Mouse (Mus musculus): ENCODE measurements around the gene C1ql3. TPM values are rescaled to one million over a fixed set of nuclear protein-coding genes. Genes with fewer than 3 reads are reported as not detected.
A peak's percentile ranks its signal among the peaks of the same experiment; 100 is the strongest.

The C1ql3 gene
- polyA plus RNA-seq (2014; fragmentation: Nextera tagmentation; extraction: Ambion mirVana) = 0.36 and 0.38 TPM in 2 replicates

- Histone ChIP-seq H3K36me3 (ENCODE audit: control insufficient read depth, insufficient read depth, low read length) (no peaks in the 10 kb centered on the region), H3K4me2 (replicated peaks; ENCODE audit: low read depth, low read length) (peak within 1 kb of the TSS; percentile 98), H3K27ac (ENCODE audit: low read length) (no peak within 1 kb of the TSS), H3K4me1 (ENCODE audit: control insufficient read depth, insufficient read depth, low read length) (peaks cover 8% of the 10 kb centered on the region; the same call in 1 of the 2 replicates), H3K9ac (replicated peaks; ENCODE audit: low read depth, low read length) (peak within 1 kb of the TSS; percentile 4; the same call in 1 of the 2 replicates), H3K4me3 (ENCODE audit: low read depth, low read length) (peak within 1 kb of the TSS; percentile 47), H3K27me3 (ENCODE audit: control insufficient read depth, insufficient read depth, low read length) (peaks cover 31% of the 10 kb centered on the region), H3K9me3 (ENCODE audit: control insufficient read depth, low read depth, low read length) (no peaks in the 10 kb centered on the region)
- no peak for ATAC-seq (ENCODE audit: insufficient number of reproducible peaks, insufficient read depth, low FRiP score, low read depth)
- 1% methylated on average over 19 of the region's 19 CpGs for WGBS
These were observed at the start of gene C1ql3 for GRCm38 (mm10) chr2:13011472-13011871. Gene C1ql3 (minus strand): TSS chr2:13011806.

- Histone ChIP-seq H3K4me3 (ENCODE audit: low read depth, low read length) (no peak overlapping the region), H3K27me3 (ENCODE audit: control insufficient read depth, insufficient read depth, low read length) (no peaks in the 10 kb centered on the region), H3K27ac (ENCODE audit: low read length) (no peak overlapping the region), H3K4me1 (ENCODE audit: control insufficient read depth, insufficient read depth, low read length) (no peaks in the 10 kb centered on the region), H3K4me2 (replicated peaks; ENCODE audit: low read depth, low read length) (no peak overlapping the region), H3K9ac (replicated peaks; ENCODE audit: low read depth, low read length) (no peak overlapping the region), H3K36me3 (ENCODE audit: control insufficient read depth, insufficient read depth, low read length) (no peaks in the 10 kb centered on the region), H3K9me3 (ENCODE audit: control insufficient read depth, low read depth, low read length) (no peaks in the 10 kb centered on the region)
- ATAC-seq (ENCODE audit: insufficient number of reproducible peaks, insufficient read depth, low FRiP score, low read depth) = no peak
- WGBS = 90% methylated on average over 5 of the region's 5 CpGs
These were observed 49.0 kb upstream of the C1ql3 start for GRCm38 (mm10) chr2:13060426-13061170.

- Histone ChIP-seq H3K9me3 (ENCODE audit: control insufficient read depth, low read depth, low read length) (no peaks in the 10 kb centered on the region), H3K4me3 (ENCODE audit: low read depth, low read length) (no peak overlapping the region), H3K27me3 (ENCODE audit: control insufficient read depth, insufficient read depth, low read length) (no peaks in the 10 kb centered on the region), H3K9ac (replicated peaks; ENCODE audit: low read depth, low read length) (no peak overlapping the region), H3K27ac (ENCODE audit: low read length) (no peak overlapping the region), H3K36me3 (ENCODE audit: control insufficient read depth, insufficient read depth, low read length) (no peaks in the 10 kb centered on the region), H3K4me2 (replicated peaks; ENCODE audit: low read depth, low read length) (no peak overlapping the region), H3K4me1 (ENCODE audit: control insufficient read depth, insufficient read depth, low read length) (0 out of 2 replicates have a peak, but pooled peaks cover 2% of the 10 kb centered on the region)
- WGBS = 84% methylated on average over 6 of the region's 6 CpGs
- no peak for ATAC-seq (ENCODE audit: insufficient number of reproducible peaks, insufficient read depth, low FRiP score, low read depth)
These were observed 37.0 kb upstream of the C1ql3 start for GRCm38 (mm10) chr2:13048649-13049048.

- no peak overlapping the region for H3K4me2 ChIP-seq (replicated peaks; ENCODE audit: low read depth, low read length)
- no peak overlapping the region for H3K4me3 ChIP-seq (ENCODE audit: low read depth, low read length)
- 0 out of 2 replicates have a peak, but pooled peaks cover 2% of the 10 kb centered on the region for H3K4me1 ChIP-seq (ENCODE audit: control insufficient read depth, insufficient read depth, low read length)
- no peaks in the 10 kb centered on the region for H3K36me3 ChIP-seq (ENCODE audit: control insufficient read depth, insufficient read depth, low read length)
- 92% methylated on average over 4 of the region's 4 CpGs for WGBS
- no peaks in the 10 kb centered on the region for H3K9me3 ChIP-seq (ENCODE audit: control insufficient read depth, low read depth, low read length)
- H3K27me3 ChIP-seq (ENCODE audit: control insufficient read depth, insufficient read depth, low read length) = no peaks in the 10 kb centered on the region
- H3K27ac ChIP-seq (ENCODE audit: low read length) = no peak overlapping the region
- H3K9ac ChIP-seq (replicated peaks; ENCODE audit: low read depth, low read length) = no peak overlapping the region
- ATAC-seq (ENCODE audit: insufficient number of reproducible peaks, insufficient read depth, low FRiP score, low read depth) = no peak
These were observed 32.9 kb upstream of the C1ql3 start for GRCm38 (mm10) chr2:13044555-13044954.

- H3K9me3 ChIP-seq (ENCODE audit: control insufficient read depth, low read depth, low read length) = no peaks in the 10 kb centered on the region
- no peak overlapping the region for H3K9ac ChIP-seq (replicated peaks; ENCODE audit: low read depth, low read length)
- H3K4me1 ChIP-seq (ENCODE audit: control insufficient read depth, insufficient read depth, low read length) = no peaks in the 10 kb centered on the region
- no peak overlapping the region for H3K4me3 ChIP-seq (ENCODE audit: low read depth, low read length)
- no peak overlapping the region for H3K4me2 ChIP-seq (replicated peaks; ENCODE audit: low read depth, low read length)
- H3K27ac ChIP-seq (ENCODE audit: low read length) = no peak overlapping the region
- WGBS = 82% methylated on average over 4 of the region's 4 CpGs
- ATAC-seq (ENCODE audit: insufficient number of reproducible peaks, insufficient read depth, low FRiP score, low read depth) = no peak
- H3K36me3 ChIP-seq (ENCODE audit: control insufficient read depth, insufficient read depth, low read length) = no peaks in the 10 kb centered on the region
- H3K27me3 ChIP-seq (ENCODE audit: control insufficient read depth, insufficient read depth, low read length) = no peaks in the 10 kb centered on the region
These were observed 28.2 kb upstream of the C1ql3 start for GRCm38 (mm10) chr2:13039785-13040184.

GRCm38 (mm10) chr2:13038772-13039171 lies 27.2 kb upstream of the C1ql3 start:
- WGBS = 52% methylated on average over 3 of the region's 3 CpGs
- Histone ChIP-seq H3K27me3 (ENCODE audit: control insufficient read depth, insufficient read depth, low read length) (no peaks in the 10 kb centered on the region), H3K36me3 (ENCODE audit: control insufficient read depth, insufficient read depth, low read length) (no peaks in the 10 kb centered on the region), H3K9ac (replicated peaks; ENCODE audit: low read depth, low read length) (no peak overlapping the region), H3K4me2 (replicated peaks; ENCODE audit: low read depth, low read length) (no peak overlapping the region), H3K4me1 (ENCODE audit: control insufficient read depth, insufficient read depth, low read length) (no peaks in the 10 kb centered on the region), H3K27ac (ENCODE audit: low read length) (no peak overlapping the region), H3K4me3 (ENCODE audit: low read depth, low read length) (no peak overlapping the region), H3K9me3 (ENCODE audit: control insufficient read depth, low read depth, low read length) (no peaks in the 10 kb centered on the region)
- no peak for ATAC-seq (ENCODE audit: insufficient number of reproducible peaks, insufficient read depth, low FRiP score, low read depth)

- Histone ChIP-seq H3K9me3 (ENCODE audit: control insufficient read depth, low read depth, low read length) (no peaks in the 10 kb centered on the region), H3K27ac (ENCODE audit: low read length) (no peak overlapping the region), H3K4me2 (replicated peaks; ENCODE audit: low read depth, low read length) (no peak overlapping the region), H3K4me1 (ENCODE audit: control insufficient read depth, insufficient read depth, low read length) (no peaks in the 10 kb centered on the region), H3K36me3 (ENCODE audit: control insufficient read depth, insufficient read depth, low read length) (no peaks in the 10 kb centered on the region), H3K4me3 (ENCODE audit: low read depth, low read length) (no peak overlapping the region), H3K27me3 (ENCODE audit: control insufficient read depth, insufficient read depth, low read length) (no peaks in the 10 kb centered on the region), H3K9ac (replicated peaks; ENCODE audit: low read depth, low read length) (no peak overlapping the region)
- no peak for ATAC-seq (ENCODE audit: insufficient number of reproducible peaks, insufficient read depth, low FRiP score, low read depth)
- WGBS = 58% methylated on average over 1 of the region's 1 CpGs
These were observed 7.3 kb upstream of the C1ql3 start for GRCm38 (mm10) chr2:13018861-13019260.

GRCm38 (mm10) chr2:13018382-13018781 lies 6.8 kb upstream of the C1ql3 start:
- no peaks in the 10 kb centered on the region for H3K4me1 ChIP-seq (ENCODE audit: control insufficient read depth, insufficient read depth, low read length)
- H3K36me3 ChIP-seq (ENCODE audit: control insufficient read depth, insufficient read depth, low read length) = no peaks in the 10 kb centered on the region
- no peak overlapping the region for H3K9ac ChIP-seq (replicated peaks; ENCODE audit: low read depth, low read length)
- no peaks in the 10 kb centered on the region for H3K27me3 ChIP-seq (ENCODE audit: control insufficient read depth, insufficient read depth, low read length)
- WGBS = 54% methylated on average over 5 of the region's 5 CpGs
- no peak overlapping the region for H3K4me3 ChIP-seq (ENCODE audit: low read depth, low read length)
- H3K9me3 ChIP-seq (ENCODE audit: control insufficient read depth, low read depth, low read length) = no peaks in the 10 kb centered on the region
- ATAC-seq (ENCODE audit: insufficient number of reproducible peaks, insufficient read depth, low FRiP score, low read depth) = no peak
- no peak overlapping the region for H3K27ac ChIP-seq (ENCODE audit: low read length)
- H3K4me2 ChIP-seq (replicated peaks; ENCODE audit: low read depth, low read length) = no peak overlapping the region

GRCm38 (mm10) chr2:13011973-13012372 lies 367 bp upstream of the C1ql3 start:
- no peaks in the 10 kb centered on the region for H3K36me3 ChIP-seq (ENCODE audit: control insufficient read depth, insufficient read depth, low read length)
- no peak overlapping the region for H3K4me2 ChIP-seq (replicated peaks; ENCODE audit: low read depth, low read length)
- no peak overlapping the region for H3K4me3 ChIP-seq (ENCODE audit: low read depth, low read length)
- ATAC-seq (ENCODE audit: insufficient number of reproducible peaks, insufficient read depth, low FRiP score, low read depth) = no peak
- H3K9me3 ChIP-seq (ENCODE audit: control insufficient read depth, low read depth, low read length) = no peaks in the 10 kb centered on the region
- H3K4me1 ChIP-seq (ENCODE audit: control insufficient read depth, insufficient read depth, low read length) = peaks cover 8% of the 10 kb centered on the region; the same call in 1 of the 2 replicates
- 43% methylated on average over 3 of the region's 3 CpGs for WGBS
- H3K27me3 ChIP-seq (ENCODE audit: control insufficient read depth, insufficient read depth, low read length) = peaks cover 31% of the 10 kb centered on the region
- no peak overlapping the region for H3K9ac ChIP-seq (replicated peaks; ENCODE audit: low read depth, low read length)
- H3K27ac ChIP-seq (ENCODE audit: low read length) = no peak overlapping the region
